28 mouse cellular contexts compared by ENCODE assay signal in the genomic region with DNA sequence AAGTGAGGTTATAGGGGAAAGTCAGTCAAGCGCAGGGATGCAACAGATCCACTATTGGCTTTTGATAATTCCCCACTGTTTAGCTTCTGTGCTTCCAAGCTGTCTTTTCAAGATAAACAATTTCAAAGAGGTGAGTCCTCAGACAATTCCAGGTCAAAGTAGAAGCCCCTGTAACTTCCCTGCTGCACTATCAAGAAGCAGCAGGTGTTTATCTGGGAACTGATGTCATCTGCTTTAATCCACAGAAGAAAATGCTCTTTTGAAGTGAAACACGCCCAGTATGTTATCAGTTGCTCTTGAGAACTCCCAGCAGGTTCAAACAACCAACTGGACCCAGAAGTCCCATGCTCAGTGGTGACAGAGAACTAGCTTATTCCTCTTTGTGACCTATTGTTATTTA.
"Had no signal": no experiment of that assay in that cellular context is flagged by ENCODE, and none has a peak within 500 bp of the region (broad histone marks: within the 10 kb centered on the region; RNA-seq: fewer than 3 reads in every experiment).

No protein-coding gene starts in this region.

- H3K36me3 ChIP-seq: embryonic facial prominence, embryonic 10.5 days; embryonic facial prominence, embryonic 12.5 days; embryonic facial prominence, embryonic 13.5 days; embryonic facial prominence, embryonic 15.5 days; forebrain, embryonic 10.5 days; forebrain, embryonic 12.5 days; forebrain, embryonic 15.5 days had no signal

- H3K27ac ChIP-seq: embryonic facial prominence, embryonic 10.5 days; embryonic facial prominence, embryonic 12.5 days; embryonic facial prominence, embryonic 13.5 days; embryonic facial prominence, embryonic 15.5 days; forebrain, embryonic 10.5 days; forebrain, embryonic 12.5 days; forebrain, embryonic 13.5 days; forebrain, embryonic 15.5 days; gastrocnemius, adult 2 months; heart, adult 2 months had no signal

- H3K4me3 ChIP-seq: embryonic facial prominence, embryonic 10.5 days; embryonic facial prominence, embryonic 12.5 days; embryonic facial prominence, embryonic 13.5 days; embryonic facial prominence, embryonic 15.5 days; erythroblast, embryonic 14.5 days; forebrain, embryonic 10.5 days; forebrain, embryonic 12.5 days; forebrain, embryonic 13.5 days; forebrain, embryonic 15.5 days; gastrocnemius, adult 2 months; heart, adult 2 months had no signal

- H3K9ac ChIP-seq: embryonic facial prominence, embryonic 12.5 days; embryonic facial prominence, embryonic 13.5 days; embryonic facial prominence, embryonic 15.5 days; forebrain, embryonic 12.5 days; forebrain, embryonic 13.5 days; forebrain, embryonic 15.5 days; forebrain, postnatal 0 days had no signal

- H3K9me3 ChIP-seq: embryonic facial prominence, embryonic 10.5 days; embryonic facial prominence, embryonic 12.5 days; embryonic facial prominence, embryonic 13.5 days; embryonic facial prominence, embryonic 15.5 days; forebrain, embryonic 10.5 days; forebrain, embryonic 12.5 days; forebrain, embryonic 13.5 days; forebrain, embryonic 15.5 days had no signal

- ATAC-seq: forebrain, embryonic 13.5 days; forebrain, embryonic 14.5 days; forebrain, embryonic 15.5 days; forebrain, embryonic 16.5 days; forebrain, postnatal 0 days had no signal

- DNase-seq: cerebellum, adult 8-10 months; cerebellum, adult 9-10 months; cerebellum, adult 9-11 months; cerebellum, postnatal 10 days; cerebellum, postnatal 14 days; cerebellum, postnatal 25 days; cerebellum, postnatal 36 days; embryo, embryonic 11 days; forebrain, postnatal 0 days; gastrocnemius, adult 2 months; gastrocnemius, postnatal 10 days; gastrocnemius, postnatal 14 days; gastrocnemius, postnatal 25 days; gastrocnemius, postnatal 36 days; heart, adult 11 months; heart, adult 18-20 months; heart, adult 2 months had no signal

- H3K4me1 ChIP-seq: embryonic facial prominence, embryonic 10.5 days; embryonic facial prominence, embryonic 12.5 days; embryonic facial prominence, embryonic 13.5 days; embryonic facial prominence, embryonic 15.5 days; forebrain, embryonic 10.5 days; forebrain, embryonic 12.5 days; forebrain, embryonic 13.5 days; forebrain, embryonic 15.5 days had no signal

- H3K4me2 ChIP-seq: embryonic facial prominence, embryonic 12.5 days; embryonic facial prominence, embryonic 13.5 days; embryonic facial prominence, embryonic 15.5 days; forebrain, embryonic 12.5 days; forebrain, embryonic 13.5 days; forebrain, embryonic 15.5 days had no signal

- H3K27me3 ChIP-seq: embryonic facial prominence, embryonic 12.5 days; embryonic facial prominence, embryonic 13.5 days; embryonic facial prominence, embryonic 15.5 days; forebrain, embryonic 12.5 days; forebrain, embryonic 13.5 days; forebrain, embryonic 15.5 days had no signal
